In the genomic region with DNA sequence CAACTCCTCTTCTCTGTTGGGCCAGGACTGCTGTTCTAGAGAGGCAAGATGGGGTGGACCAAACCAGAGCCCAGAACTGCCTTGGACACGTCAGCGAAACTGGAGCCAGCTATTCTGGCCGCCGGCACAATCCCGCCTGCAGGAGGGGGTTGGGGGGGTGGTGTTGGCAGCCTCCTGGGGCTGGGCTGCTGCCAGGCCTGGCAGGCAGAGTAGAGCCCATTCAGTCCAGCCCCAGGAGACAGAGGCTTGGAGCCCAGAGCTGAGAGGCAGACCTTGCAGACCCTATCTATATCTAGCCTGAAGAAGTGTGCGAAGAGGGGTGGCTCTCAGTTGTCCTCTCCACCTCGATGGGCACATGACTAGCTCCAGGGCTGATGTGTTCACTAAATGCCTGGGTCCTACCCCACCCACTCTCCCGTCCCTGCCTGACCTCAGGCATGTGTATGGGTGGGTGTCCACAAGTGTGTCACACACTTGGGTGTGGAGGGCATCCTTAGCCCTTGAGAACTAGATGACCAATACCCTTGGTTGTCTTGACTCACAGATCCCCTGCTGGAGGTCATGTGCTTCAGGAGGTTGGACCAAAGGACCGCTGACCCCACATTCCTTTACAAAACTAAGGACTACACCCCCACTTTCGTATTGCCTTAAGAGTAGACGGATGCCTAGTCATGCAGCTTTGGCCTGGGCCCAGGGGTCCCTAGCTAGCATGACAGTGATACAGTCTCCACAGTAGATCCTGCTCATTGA, we compare ENCODE assay signal across 7 mouse cellular contexts. TPM values are rescaled to one million over a fixed set of nuclear protein-coding genes. Genes with fewer than 3 reads are reported as not detected.
DNase-seq lines count a peak whose midpoint lies in the region; ATAC-seq lines count a peak whose summit lies in the region.

No protein-coding gene starts in this region.

- H3K27ac ChIP-seq in kidney, embryonic 14.5 days (ENCODE audit: low read depth, low read length): peak overlapping the region; percentile 47; the same call in 1 of the 2 replicates
- H3K27ac ChIP-seq in limb, embryonic 10.5 days: peak overlapping the region; percentile 87

- no peak overlapping the region for H3K4me3 ChIP-seq in kidney, embryonic 14.5 days (ENCODE audit: low read length)
- H3K4me3 ChIP-seq in limb, embryonic 10.5 days: no peak overlapping the region

- peak; percentile 86 for DNase-seq in adrenal gland, postnatal 25 days
- peak; percentile 67 to 83 for DNase-seq in cerebellum, postnatal 4 days (ENCODE audit: low spot score in 2 of 2)
- DNase-seq in heart, adult 8-10 months (ENCODE audit: low spot score): peak; percentile 70
- no peak for DNase-seq in limb, embryonic 10.5 days (ENCODE audit: low spot score)
- peak; percentile 73 to 81 for DNase-seq in right cerebral cortex, adult 2 months (ENCODE audit: low spot score in 2 of 2)

- no peak overlapping the region for H3K4me2 ChIP-seq in kidney, embryonic 14.5 days (replicated peaks; ENCODE audit: low read depth, low read length)

- no peak for ATAC-seq in kidney, embryonic 14.5 days (ENCODE audit: low FRiP score, low TSS enrichment)
- no peak for ATAC-seq in activated CD4-positive, CD25-positive, alpha-beta regulatory T cell, adult 4 months

- peaks cover 24% of the 10 kb centered on the region for H3K36me3 ChIP-seq in kidney, embryonic 14.5 days (ENCODE audit: control insufficient read depth, insufficient read depth, low read length)
- peaks cover 74% of the 10 kb centered on the region for H3K36me3 ChIP-seq in limb, embryonic 10.5 days

- no peaks in the 10 kb centered on the region for H3K9me3 ChIP-seq in kidney, embryonic 14.5 days (ENCODE audit: control insufficient read depth, low read length)
- no peaks in the 10 kb centered on the region for H3K9me3 ChIP-seq in limb, embryonic 10.5 days (replicated peaks)

- H3K4me1 ChIP-seq in kidney, embryonic 14.5 days (ENCODE audit: control insufficient read depth, insufficient read depth, low read length): peaks cover 61% of the 10 kb centered on the region
- H3K4me1 ChIP-seq in limb, embryonic 10.5 days: peaks cover 94% of the 10 kb centered on the region

- WGBS in kidney, embryonic 14.5 days: 75% methylated on average over 11 of the region's 11 CpGs
- 85% methylated on average over 11 of the region's 11 CpGs for WGBS in limb, embryonic 10.5 days

- 0 out of 2 replicates have a peak overlapping the region, but pooled peaks have one; percentile 28 for H3K9ac ChIP-seq in kidney, embryonic 14.5 days (ENCODE audit: low read depth, low read length)

- H3K27me3 ChIP-seq in kidney, embryonic 14.5 days (ENCODE audit: control insufficient read depth, insufficient read depth, low read length): no peaks in the 10 kb centered on the region
- no peaks in the 10 kb centered on the region for H3K27me3 ChIP-seq in limb, embryonic 10.5 days (ENCODE audit: low read depth, poor library complexity, severe bottlenecking)

RNA-seq across cellular contexts. Expression of a gene that starts 4.1 kb away (rescaled TPM):
- 117 and 125 TPM in 2 replicates for total RNA-seq in adrenal gland, postnatal 25 days (2021)
- total RNA-seq in heart, adult 8-10 months (2022): 100 to 1,000 TPM; 146 to 154 (median 153) TPM
- polyA plus RNA-seq in kidney, embryonic 14.5 days (2014; fragmentation: Nextera tagmentation; extraction: Ambion mirVana): 46.3 and 68.8 TPM in 2 replicates
- polyA plus RNA-seq in limb, embryonic 10.5 days (2016; fragmentation: Nextera tagmentation; extraction: Ambion mirVana): 64.1 and 70.2 TPM in 2 replicates
- polyA plus RNA-seq in activated CD4-positive, CD25-positive, alpha-beta regulatory T cell, adult 4 months (2017; shearing (Covaris generic)): 10 to 100 TPM; 17.3 to 22.8 TPM

RNA-seq across cellular contexts. Expression of a gene that starts 4.1 kb away (rescaled TPM):
- total RNA-seq in adrenal gland, postnatal 25 days (2021): 5.4 and 9.3 TPM in 2 replicates
- 1 to 10 TPM; 6.9 to 9.3 (median 8.1) TPM for total RNA-seq in heart, adult 8-10 months (2022)
- polyA plus RNA-seq in kidney, embryonic 14.5 days (2014; fragmentation: Nextera tagmentation; extraction: Ambion mirVana): 14.4 and 16.1 TPM in 2 replicates
- polyA plus RNA-seq in limb, embryonic 10.5 days (2016; fragmentation: Nextera tagmentation; extraction: Ambion mirVana): 22.5 and 28.3 TPM in 2 replicates
- 1 to 10 TPM in 1 of 2 experiments, under 1 TPM in 1; 0.79 to 1.1 TPM for polyA plus RNA-seq in activated CD4-positive, CD25-positive, alpha-beta regulatory T cell, adult 4 months (2017; shearing (Covaris generic))

RNA-seq across cellular contexts. Expression of a gene that starts 19.1 kb away (rescaled TPM):
- 81.9 and 83.4 TPM in 2 replicates for total RNA-seq in adrenal gland, postnatal 25 days (2021)
- 100 to 1,000 TPM; 145 to 188 (median 160) TPM for total RNA-seq in heart, adult 8-10 months (2022)
- polyA plus RNA-seq in kidney, embryonic 14.5 days (2014; fragmentation: Nextera tagmentation; extraction: Ambion mirVana): 102 and 116 TPM in 2 replicates
- polyA plus RNA-seq in limb, embryonic 10.5 days (2016; fragmentation: Nextera tagmentation; extraction: Ambion mirVana): 108 and 113 TPM in 2 replicates
- polyA plus RNA-seq in activated CD4-positive, CD25-positive, alpha-beta regulatory T cell, adult 4 months (2017; shearing (Covaris generic)): 10 to 100 TPM; 30.5 to 37.9 TPM

RNA-seq across cellular contexts. Expression of a gene that starts 35.7 kb away (rescaled TPM):
- total RNA-seq in adrenal gland, postnatal 25 days (2021): 36.2 and 39.7 TPM in 2 replicates
- total RNA-seq in heart, adult 8-10 months (2022): 10 to 100 TPM; 11.3 to 16.1 (median 15.4) TPM
- polyA plus RNA-seq in kidney, embryonic 14.5 days (2014; fragmentation: Nextera tagmentation; extraction: Ambion mirVana): 12.0 and 16.4 TPM in 2 replicates
- 21.8 and 22.9 TPM in 2 replicates for polyA plus RNA-seq in limb, embryonic 10.5 days (2016; fragmentation: Nextera tagmentation; extraction: Ambion mirVana)
- polyA plus RNA-seq in activated CD4-positive, CD25-positive, alpha-beta regulatory T cell, adult 4 months (2017; shearing (Covaris generic)): 100 to 1,000 TPM in 1 of 2 experiments, 10 to 100 TPM in 1; 98.7 to 102 TPM

RNA-seq across cellular contexts. Expression of a gene that starts 49.3 kb away (rescaled TPM):
- total RNA-seq in adrenal gland, postnatal 25 days (2021): 17.1 and 23.0 TPM in 2 replicates
- total RNA-seq in heart, adult 8-10 months (2022): 10 to 100 TPM in 2 of 4 experiments, 1 to 10 TPM in 2; 7.3 to 13.5 (median 9.5) TPM
- polyA plus RNA-seq in kidney, embryonic 14.5 days (2014; fragmentation: Nextera tagmentation; extraction: Ambion mirVana): 42.4 and 47.3 TPM in 2 replicates
- 27.0 and 30.7 TPM in 2 replicates for polyA plus RNA-seq in limb, embryonic 10.5 days (2016; fragmentation: Nextera tagmentation; extraction: Ambion mirVana)
- polyA plus RNA-seq in activated CD4-positive, CD25-positive, alpha-beta regulatory T cell, adult 4 months (2017; shearing (Covaris generic)): under 1 TPM in 1 of 2 experiments, not detected in 1; 0.71 TPM
